Mouse (Mus musculus): ENCODE measurements around the gene Gm11563.
"Not testable (repeated sequence)": the region's sequence is repeated elsewhere in the genome, so short reads cannot be mapped to it uniquely, and the experiment has no call there.

The Gm11563 gene

GRCm38 (mm10) chr11:99658467-99659010, at the start of gene Gm11563:
TSS of gene Gm11563 (minus strand) at chr11:99658960.
- in situ Hi-C loops (cut with MboI; ENCODE audit: low pct_unique_long_range_greater_than_20kb in 1 of 2, low sequenced_read_pairs in 2 of 2, unreplicated experiment in 1 of 2), result not testable (repeated sequence)

GRCm38 (mm10) chr11:99690463-99690862, 31.7 kb upstream of the Gm11563 start, which contains the start of gene Gm14190:
TSS of gene Gm14190 (minus strand) at chr11:99690740.
- in situ Hi-C loops (cut with MboI; ENCODE audit: low pct_unique_long_range_greater_than_20kb in 1 of 2, low sequenced_read_pairs in 2 of 2, unreplicated experiment in 1 of 2), result no loop called here

GRCm38 (mm10) chr11:99685235-99685634, 26.5 kb upstream of the Gm11563 start:
- in situ Hi-C loops (cut with MboI; ENCODE audit: low pct_unique_long_range_greater_than_20kb in 1 of 2, low sequenced_read_pairs in 2 of 2, unreplicated experiment in 1 of 2), result not testable (repeated sequence)

GRCm38 (mm10) chr11:99683481-99683880, 24.7 kb upstream of the Gm11563 start:
- in situ Hi-C loops (cut with MboI; ENCODE audit: low pct_unique_long_range_greater_than_20kb in 1 of 2, low sequenced_read_pairs in 2 of 2, unreplicated experiment in 1 of 2), result no loop called here

- in situ Hi-C loops (cut with MboI; ENCODE audit: low pct_unique_long_range_greater_than_20kb in 1 of 2, low sequenced_read_pairs in 2 of 2, unreplicated experiment in 1 of 2), result no loop called here
Measured at GRCm38 (mm10) chr11:99665860-99666259, 7.1 kb upstream of the Gm11563 start, which contains the start of gene Krtap4-6. TSS of gene Krtap4-6 (minus strand) at chr11:99665960.

GRCm38 (mm10) chr11:99662802-99663201, 4.0 kb upstream of the Gm11563 start:
- in situ Hi-C loops (cut with MboI; ENCODE audit: low pct_unique_long_range_greater_than_20kb in 1 of 2, low sequenced_read_pairs in 2 of 2, unreplicated experiment in 1 of 2), result no loop called here

GRCm38 (mm10) chr11:99659256-99659655, 496 bp upstream of the Gm11563 start:
- in situ Hi-C loops (cut with MboI; ENCODE audit: low pct_unique_long_range_greater_than_20kb in 1 of 2, low sequenced_read_pairs in 2 of 2, unreplicated experiment in 1 of 2), result no loop called here

- in situ Hi-C loops (cut with MboI; ENCODE audit: low pct_unique_long_range_greater_than_20kb in 1 of 2, low sequenced_read_pairs in 2 of 2, unreplicated experiment in 1 of 2), result no loop called here
Measured at GRCm38 (mm10) chr11:99657051-99657450, 1.7 kb downstream of the Gm11563 start.

- in situ Hi-C loops (cut with MboI; ENCODE audit: low pct_unique_long_range_greater_than_20kb in 1 of 2, low sequenced_read_pairs in 2 of 2, unreplicated experiment in 1 of 2), result no loop called here
Measured at GRCm38 (mm10) chr11:99650136-99650535, 8.6 kb downstream of the Gm11563 start, which contains the start of gene Gm11555. TSS of gene Gm11555 (minus strand) at chr11:99650236.

GRCm38 (mm10) chr11:99646444-99646843, 12.3 kb downstream of the Gm11563 start:
- in situ Hi-C loops (cut with MboI; ENCODE audit: low pct_unique_long_range_greater_than_20kb in 1 of 2, low sequenced_read_pairs in 2 of 2, unreplicated experiment in 1 of 2), result no loop called here

- in situ Hi-C loops (cut with MboI; ENCODE audit: low pct_unique_long_range_greater_than_20kb in 1 of 2, low sequenced_read_pairs in 2 of 2, unreplicated experiment in 1 of 2), result no loop called here
Measured at GRCm38 (mm10) chr11:99644351-99644750, 14.4 kb downstream of the Gm11563 start.

GRCm38 (mm10) chr11:99643635-99644139, 15.1 kb downstream of the Gm11563 start, which contains the start of gene Krtap4-7:
TSS of gene Krtap4-7 (minus strand) at chr11:99644089.
- in situ Hi-C loops (cut with MboI; ENCODE audit: low pct_unique_long_range_greater_than_20kb in 1 of 2, low sequenced_read_pairs in 2 of 2, unreplicated experiment in 1 of 2), result not testable (repeated sequence)

- in situ Hi-C loops (cut with MboI; ENCODE audit: low pct_unique_long_range_greater_than_20kb in 1 of 2, low sequenced_read_pairs in 2 of 2, unreplicated experiment in 1 of 2), result no loop called here
Measured at GRCm38 (mm10) chr11:99640926-99641325, 17.8 kb downstream of the Gm11563 start.

- in situ Hi-C loops (cut with MboI; ENCODE audit: low pct_unique_long_range_greater_than_20kb in 1 of 2, low sequenced_read_pairs in 2 of 2, unreplicated experiment in 1 of 2), result no loop called here
Measured at GRCm38 (mm10) chr11:99637086-99637485, 21.7 kb downstream of the Gm11563 start.

- in situ Hi-C loops (cut with MboI; ENCODE audit: low pct_unique_long_range_greater_than_20kb in 1 of 2, low sequenced_read_pairs in 2 of 2, unreplicated experiment in 1 of 2), result no loop called here
Measured at GRCm38 (mm10) chr11:99634653-99635134, 24.1 kb downstream of the Gm11563 start, which contains the start of gene Krtap4-2. TSS of gene Krtap4-2 (minus strand) at chr11:99635084.

GRCm38 (mm10) chr11:99633293-99633692, 25.5 kb downstream of the Gm11563 start:
- in situ Hi-C loops (cut with MboI; ENCODE audit: low pct_unique_long_range_greater_than_20kb in 1 of 2, low sequenced_read_pairs in 2 of 2, unreplicated experiment in 1 of 2), result no loop called here

GRCm38 (mm10) chr11:99630890-99631289, 27.9 kb downstream of the Gm11563 start:
- in situ Hi-C loops (cut with MboI; ENCODE audit: low pct_unique_long_range_greater_than_20kb in 1 of 2, low sequenced_read_pairs in 2 of 2, unreplicated experiment in 1 of 2), result no loop called here

- in situ Hi-C loops (cut with MboI; ENCODE audit: low pct_unique_long_range_greater_than_20kb in 1 of 2, low sequenced_read_pairs in 2 of 2, unreplicated experiment in 1 of 2), result no loop called here
Measured at GRCm38 (mm10) chr11:99628138-99628537, 30.6 kb downstream of the Gm11563 start, which contains the start of gene Krtap4-1. TSS of gene Krtap4-1 (minus strand) at chr11:99628238.

- in situ Hi-C loops (cut with MboI; ENCODE audit: low pct_unique_long_range_greater_than_20kb in 1 of 2, low sequenced_read_pairs in 2 of 2, unreplicated experiment in 1 of 2), result no loop called here
Measured at GRCm38 (mm10) chr11:99620335-99620734, 38.4 kb downstream of the Gm11563 start, which contains the start of gene Gm11562. TSS of gene Gm11562 (minus strand) at chr11:99620435.

Measured in mouse embryonic stem cell (cell line).